Mouse (Mus musculus) urinary bladder, postnatal 36 days (tissue): ENCODE measurements around the gene Cpa4.
A peak's percentile ranks its signal among the peaks of the same experiment; 100 is the strongest.

Experiments
- DNase-seq, 2 experiments: peaks; one replicate each; pipeline ENCODE4 v3.0.0; 2022; ENCODE audit warnings: low spot score in 2 of 2, mixed read lengths in 1 of 2

The Cpa4 gene

GRCm38 (mm10) chr6:30568069-30568468 lies at the start of gene Cpa4:
TSS of gene Cpa4 (plus strand) at chr6:30568369.
- DNase-seq = no peak

- no peak for DNase-seq
Observed at GRCm38 (mm10) chr6:30520400-30520799, 47.8 kb upstream of the Cpa4 start.

GRCm38 (mm10) chr6:30525456-30526332 lies 42.5 kb upstream of the Cpa4 start:
- no peak for DNase-seq

GRCm38 (mm10) chr6:30526586-30527515 lies 41.3 kb upstream of the Cpa4 start:
- DNase-seq = no peak

- no peak for DNase-seq
Observed at GRCm38 (mm10) chr6:30528800-30529199, 39.4 kb upstream of the Cpa4 start.

GRCm38 (mm10) chr6:30535340-30535739 lies 32.8 kb upstream of the Cpa4 start:
- peak; percentile 24 to 28 for DNase-seq

GRCm38 (mm10) chr6:30538240-30538639 lies 29.9 kb upstream of the Cpa4 start:
- no peak for DNase-seq

GRCm38 (mm10) chr6:30538800-30539199 lies 29.4 kb upstream of the Cpa4 start:
- DNase-seq = no peak

- DNase-seq = no peak
Observed at GRCm38 (mm10) chr6:30541009-30541799, 27.0 kb upstream of the Cpa4 start, which contains the start of gene Cpa2. TSS of gene Cpa2 (plus strand) at chr6:30541582.

GRCm38 (mm10) chr6:30542277-30542676 lies 25.9 kb upstream of the Cpa4 start:
- no peak for DNase-seq

- no peak for DNase-seq
Observed at GRCm38 (mm10) chr6:30543077-30543476, 25.1 kb upstream of the Cpa4 start.

GRCm38 (mm10) chr6:30543851-30544250 lies 24.3 kb upstream of the Cpa4 start:
- no peak for DNase-seq

- DNase-seq = no peak
Observed at GRCm38 (mm10) chr6:30545689-30546088, 22.5 kb upstream of the Cpa4 start.

- no peak for DNase-seq
Observed at GRCm38 (mm10) chr6:30546571-30547273, 21.4 kb upstream of the Cpa4 start.

GRCm38 (mm10) chr6:30547274-30547645 lies 20.9 kb upstream of the Cpa4 start:
- no peak for DNase-seq

- DNase-seq = peak in 1 of 2 experiments; percentile 47
Observed at GRCm38 (mm10) chr6:30547656-30548306, 20.4 kb upstream of the Cpa4 start.

- DNase-seq = peak in 1 of 2 experiments; percentile 9
Observed at GRCm38 (mm10) chr6:30549231-30549761, 18.9 kb upstream of the Cpa4 start.

GRCm38 (mm10) chr6:30550496-30551192 lies 17.5 kb upstream of the Cpa4 start:
- no peak for DNase-seq

GRCm38 (mm10) chr6:30551193-30551515 lies 17.0 kb upstream of the Cpa4 start:
- no peak for DNase-seq
